Mouse (Mus musculus) midbrain, embryonic 14.5 days (tissue): ENCODE measurements around the gene Ccdc114. TPM values are rescaled to one million over a fixed set of nuclear protein-coding genes. Genes with fewer than 3 reads are reported as not detected.
A peak's percentile ranks its signal among the peaks of the same experiment; 100 is the strongest.
"Not testable (repeated sequence)": the region's sequence is repeated elsewhere in the genome, so short reads cannot be mapped to it uniquely, and the experiment has no call there.

Experiments used
- ATAC-seq: fragments of 200-750 bp; cut with Nextera tagmentation; 2 replicates; pipeline ENCODE4 v1.8.0; 2017; ENCODE audit warnings: moderate number of reproducible peaks, moderate library complexity; ENCODE audit not compliant: low FRiP score, low TSS enrichment
- DNase-seq: peaks from one replicate; pipeline ENCODE4 v3.0.0-alpha.2; 2015
- H3K27ac ChIP-seq: fragments of 300-500 bp; sonication (generic); replicated peaks from 2 replicates; pipeline ENCODE4 v1.5.1; 2014; ENCODE audit warnings: mild to moderate bottlenecking, low read depth, low read length, moderate library complexity
- H3K27me3 ChIP-seq: fragments of 300-500 bp; sonication (generic); 2 replicates; pipeline ENCODE4 v1.6.1; 2014; ENCODE audit warnings: low read length, control low read depth, mixed read lengths; ENCODE audit not compliant: control insufficient read depth, insufficient read depth
- H3K36me3 ChIP-seq: fragments of 300-500 bp; sonication (generic); 2 replicates; pipeline ENCODE4 v1.6.1; 2014; ENCODE audit warnings: low read length, control low read depth; ENCODE audit not compliant: control insufficient read depth, insufficient read depth
- H3K4me1 ChIP-seq: fragments of 300-500 bp; sonication (generic); 2 replicates; pipeline ENCODE4 v1.6.1; 2014; ENCODE audit warnings: mild to moderate bottlenecking, antibody characterized with exemption, low read length, control low read depth; ENCODE audit not compliant: control insufficient read depth, insufficient read depth
- H3K4me2 ChIP-seq: fragments of 300-500 bp; sonication (generic); 2 replicates; pipeline ENCODE4 v1.6.1; 2014; ENCODE audit warnings: mild to moderate bottlenecking, low read length, moderate library complexity
- H3K4me3 ChIP-seq: fragments of 300-500 bp; sonication (generic); replicated peaks from 2 replicates; pipeline ENCODE4 v1.5.1; 2014; ENCODE audit warnings: low read depth, low read length
- H3K9ac ChIP-seq: fragments of 300-500 bp; sonication (generic); replicated peaks from 2 replicates; pipeline ENCODE4 v1.6.1; 2014; ENCODE audit warnings: mild to moderate bottlenecking, low read length, moderate library complexity
- H3K9me3 ChIP-seq: fragments of 300-500 bp; sonication (generic); 2 replicates; pipeline ENCODE4 v1.6.1; 2016; ENCODE audit warnings: low read length, control low read depth, mixed read lengths; ENCODE audit not compliant: control insufficient read depth
- WGBS: fragments of 180-500 bp; shearing (Covaris S2); extraction: QIAGEN DNeasy Blood & Tissue Kit; methylation state at CpG from one replicate; pipeline ENCODE4 v1.1.7; 2014; 5-methylcytosine and 5-hydroxymethylcytosine counted together
- polyA plus RNA-seq: library from polyadenylated mRNA; unstranded; fragments of >200 nt; fragmentation: Nextera tagmentation; extraction: Ambion mirVana; gene quantifications from 2 replicates; pipeline ENCODE4 v1.2.1, GENCODE M21; 2014

The Ccdc114 gene
- polyA plus RNA-seq, 1 experiment from 2014 or later, result 3.1 TPM

- no peak overlapping the region for H3K4me3 ChIP-seq
- WGBS, result 90% methylated on average over 12 of the region's 12 CpGs
- H3K27me3 ChIP-seq, result no peaks in the 10 kb centered on the region
- peak overlapping the region; percentile 81; the same call in 1 of the 2 replicates for H3K27ac ChIP-seq
- H3K4me1 ChIP-seq, result peaks cover 11% of the 10 kb centered on the region
- H3K4me2 ChIP-seq, result peak overlapping the region; percentile 72
- no peak overlapping the region for H3K9ac ChIP-seq
- DNase-seq (no peak), ATAC-seq (no peak)
- H3K9me3 ChIP-seq, result no peaks in the 10 kb centered on the region
- H3K36me3 ChIP-seq, result no peaks in the 10 kb centered on the region
These were observed 1.8 kb upstream of the Ccdc114 start for GRCm38 (mm10) chr7:45921950-45922600.

GRCm38 (mm10) chr7:45922928-45923761 lies 727 bp upstream of the Ccdc114 start:
- Histone ChIP-seq H3K27ac (peak overlapping the region; percentile 81), H3K4me3 (peak overlapping the region; percentile 50), H3K9me3 (no peaks in the 10 kb centered on the region), H3K36me3 (no peaks in the 10 kb centered on the region), H3K9ac (peak overlapping the region; percentile 45), H3K27me3 (no peaks in the 10 kb centered on the region), H3K4me2 (peak overlapping the region; percentile 72), H3K4me1 (peaks cover 6% of the 10 kb centered on the region)
- under 1% methylated on average over 37 of the region's 37 CpGs for WGBS
- ATAC-seq, result peak; percentile 89
- DNase-seq, result peak; percentile 97

GRCm38 (mm10) chr7:45924429-45924816 lies 551 bp downstream of the Ccdc114 start:
- H3K27ac ChIP-seq, result no peak overlapping the region
- no peaks in the 10 kb centered on the region for H3K36me3 ChIP-seq
- no peaks in the 10 kb centered on the region for H3K27me3 ChIP-seq
- no peak overlapping the region for H3K9ac ChIP-seq
- no peaks in the 10 kb centered on the region for H3K9me3 ChIP-seq
- ATAC-seq, result no peak
- peaks cover 6% of the 10 kb centered on the region for H3K4me1 ChIP-seq
- DNase-seq, result no peak
- H3K4me3 ChIP-seq, result peak overlapping the region; percentile 50
- 14% methylated on average over 14 of the region's 14 CpGs for WGBS
- H3K4me2 ChIP-seq, result peak overlapping the region; percentile 72

- Histone ChIP-seq H3K36me3 (no peaks in the 10 kb centered on the region), H3K9me3 (no peaks in the 10 kb centered on the region), H3K4me1 (no peaks in the 10 kb centered on the region), H3K27ac (no peak overlapping the region), H3K4me3 (no peak overlapping the region), H3K4me2 (peak overlapping the region; percentile 22; the same call in 1 of the 2 replicates), H3K27me3 (no peaks in the 10 kb centered on the region), H3K9ac (no peak overlapping the region)
- 14% methylated on average over 22 of the region's 23 CpGs for WGBS
- DNase-seq (peak; percentile 30), ATAC-seq (no peak)
These were observed 4.9 kb downstream of the Ccdc114 start for GRCm38 (mm10) chr7:45928626-45929295.

GRCm38 (mm10) chr7:45929688-45930087 lies 5.8 kb downstream of the Ccdc114 start:
- 87% methylated on average over 1 of the region's 1 CpGs for WGBS

GRCm38 (mm10) chr7:45933766-45934165 lies 9.9 kb downstream of the Ccdc114 start:
- WGBS, result 93% methylated on average over 12 of the region's 12 CpGs
- H3K27ac ChIP-seq, H3K9me3 ChIP-seq, H3K4me2 ChIP-seq, H3K27me3 ChIP-seq, H3K36me3 ChIP-seq, H3K4me3 ChIP-seq, H3K4me1 ChIP-seq, DNase-seq, H3K9ac ChIP-seq, ATAC-seq: not testable (repeated sequence)

More at GRCm38 (mm10) chr7:45929688-45930087, 5.8 kb downstream of the Ccdc114 start:
- Histone ChIP-seq H3K4me2 (no peak overlapping the region), H3K36me3 (no peaks in the 10 kb centered on the region), H3K9ac (no peak overlapping the region), H3K9me3 (no peaks in the 10 kb centered on the region), H3K4me3 (no peak overlapping the region), H3K4me1 (no peaks in the 10 kb centered on the region), H3K27ac (no peak overlapping the region), H3K27me3 (no peaks in the 10 kb centered on the region)
- no peak for ATAC-seq
- DNase-seq, result no peak

GRCm38 (mm10) chr7:45935114-45935513 lies 11.2 kb downstream of the Ccdc114 start:
- ATAC-seq, result no peak

GRCm38 (mm10) chr7:45939836-45940235 lies 16.0 kb downstream of the Ccdc114 start:
- DNase-seq, result no peak
- 56% methylated on average over 2 of the region's 2 CpGs for WGBS
- no peaks in the 10 kb centered on the region for H3K4me1 ChIP-seq
- H3K36me3 ChIP-seq, result no peaks in the 10 kb centered on the region
- H3K9ac ChIP-seq, result no peak overlapping the region
- H3K27me3 ChIP-seq, result no peaks in the 10 kb centered on the region
- no peak overlapping the region for H3K4me3 ChIP-seq
- H3K27ac ChIP-seq, result no peak overlapping the region
- H3K9me3 ChIP-seq, result no peaks in the 10 kb centered on the region
- H3K4me2 ChIP-seq, result no peak overlapping the region
- no peak for ATAC-seq

More at GRCm38 (mm10) chr7:45935114-45935513, 11.2 kb downstream of the Ccdc114 start:
- peak; percentile 83 for DNase-seq
- Histone ChIP-seq H3K9me3 (no peaks in the 10 kb centered on the region), H3K27ac (no peak overlapping the region), H3K4me2 (no peak overlapping the region), H3K27me3 (no peaks in the 10 kb centered on the region), H3K4me1 (no peaks in the 10 kb centered on the region), H3K9ac (no peak overlapping the region), H3K36me3 (no peaks in the 10 kb centered on the region), H3K4me3 (no peak overlapping the region)
- WGBS, result 28% methylated on average over 7 of the region's 7 CpGs
